Mouse (Mus musculus) adrenal gland, postnatal 36 days (tissue): ENCODE measurements around the gene Nxn. TPM values are rescaled to one million over a fixed set of nuclear protein-coding genes. Genes with fewer than 3 reads are reported as not detected.

Source experiments
- DNase-seq, 2 experiments: peaks; one replicate each; pipeline ENCODE4 v3.0.0; 2021; ENCODE audit warnings: mixed read lengths in 1 of 2
- total RNA-seq, 2 experiments: library from RNA; stranded (reverse); gene quantifications; 2 replicates each; pipeline ENCODE4 v1.2.3; 2021

The Nxn gene
- total RNA-seq, 2 experiments from 2014 or later = 28.3 to 29.7 TPM

GRCm38 (mm10) chr11:76363178-76363577 is 35.8 kb downstream of the Nxn start:
- DNase-seq = peak; percentile 60 to 68

DNA sequence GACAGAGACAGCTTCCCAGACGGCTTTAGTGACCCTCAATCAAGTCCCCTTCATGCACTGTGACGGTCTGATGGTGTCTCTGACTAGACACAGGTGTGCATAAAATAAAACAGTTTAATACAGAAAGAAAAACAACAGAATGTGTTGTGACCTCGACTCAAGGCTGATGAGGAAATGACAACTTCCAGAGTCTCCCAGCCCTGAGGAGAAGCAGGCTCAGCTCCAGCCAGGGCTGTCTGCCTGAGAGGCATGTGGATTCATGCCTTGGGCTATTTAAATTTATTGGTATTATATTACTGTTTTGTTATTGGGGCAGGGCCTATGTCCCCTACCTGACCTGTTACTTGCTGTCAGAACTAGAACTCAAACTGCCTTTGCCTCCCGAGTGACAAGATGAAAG is 37.5 kb downstream of the Nxn start:
- DNase-seq = peak; percentile 45 to 55

- DNase-seq = peak; percentile 43 to 54
Observed at GRCm38 (mm10) chr11:76360255-76360654, 38.7 kb downstream of the Nxn start.

- DNase-seq = no peak
Observed at GRCm38 (mm10) chr11:76358628-76359320, 40.2 kb downstream of the Nxn start.

- no peak for DNase-seq
Observed at GRCm38 (mm10) chr11:76357464-76357863, 41.5 kb downstream of the Nxn start.

DNA sequence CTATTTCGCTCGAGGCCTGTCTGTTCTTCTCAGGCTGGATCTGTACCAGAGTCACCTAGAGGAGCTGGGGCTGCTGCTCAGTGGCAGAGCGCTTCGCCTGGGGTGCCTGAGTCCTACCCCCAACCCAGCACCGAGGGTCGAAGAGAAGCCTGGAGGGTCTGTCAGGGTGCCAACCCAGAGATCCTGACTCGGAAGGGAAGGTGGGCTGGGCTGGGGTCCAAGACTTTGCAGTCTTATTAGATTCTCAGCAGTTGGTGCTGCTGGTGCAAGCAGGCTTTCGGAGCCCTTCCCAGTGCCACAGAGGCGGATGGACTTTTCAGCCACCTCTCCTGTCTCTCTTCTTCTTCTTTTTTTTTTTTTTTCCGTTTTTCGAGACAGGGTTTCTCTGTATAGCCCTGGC is 42.8 kb downstream of the Nxn start:
- DNase-seq = no peak

DNA sequence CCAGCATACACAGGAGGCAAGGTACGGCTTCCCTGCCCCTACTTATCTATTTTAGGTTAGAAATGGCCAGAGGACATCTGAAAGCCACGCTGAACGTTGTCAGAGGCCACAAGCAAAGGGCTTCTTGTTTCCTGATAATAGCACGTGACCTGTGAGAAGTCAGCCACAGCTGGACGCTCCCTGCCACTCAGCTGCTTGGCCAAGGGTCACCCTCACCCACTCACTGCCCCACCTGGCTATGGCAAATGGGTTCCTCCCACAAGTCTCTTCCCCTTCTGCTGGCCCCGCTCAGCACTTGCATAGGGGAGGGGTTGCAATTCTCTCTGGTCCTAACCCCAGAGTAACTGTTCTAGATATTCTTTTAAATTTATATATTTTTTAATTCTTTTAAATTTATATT is 43.5 kb downstream of the Nxn start:
- DNase-seq = no peak

DNA sequence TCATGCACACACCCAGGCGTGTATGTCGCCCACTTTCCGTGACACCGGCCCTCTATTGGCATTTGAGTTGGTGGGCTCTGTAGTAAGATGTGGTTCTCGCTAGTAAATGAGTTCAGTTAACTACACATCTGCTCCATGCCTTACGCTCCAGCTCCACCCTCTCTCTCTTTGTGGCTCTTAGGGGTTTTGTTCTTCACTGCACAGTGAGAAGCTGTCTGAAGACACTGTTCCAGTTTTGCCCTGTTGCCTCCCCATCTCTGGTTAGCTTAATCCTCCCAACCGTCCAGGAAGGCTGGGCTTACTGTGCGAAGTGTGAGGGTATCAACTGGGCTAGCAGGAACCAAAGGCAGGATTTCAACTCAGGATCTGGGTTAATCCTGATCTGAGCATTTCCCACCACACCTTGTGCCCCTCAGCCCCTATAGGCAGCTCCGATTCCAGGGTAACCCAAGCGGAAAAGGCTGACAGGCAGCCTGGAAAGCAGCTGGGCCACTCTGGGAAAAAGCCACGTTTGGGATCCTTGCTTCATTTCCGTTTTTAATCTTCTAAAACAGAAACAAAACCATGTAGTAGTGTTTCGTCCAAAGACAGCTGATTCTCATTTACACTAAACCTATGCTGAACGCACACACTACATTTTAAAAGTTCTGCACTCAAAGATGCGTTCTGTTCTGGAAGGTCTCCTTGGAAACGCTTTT is 45.9 kb downstream of the Nxn start:
- DNase-seq = no peak

DNA sequence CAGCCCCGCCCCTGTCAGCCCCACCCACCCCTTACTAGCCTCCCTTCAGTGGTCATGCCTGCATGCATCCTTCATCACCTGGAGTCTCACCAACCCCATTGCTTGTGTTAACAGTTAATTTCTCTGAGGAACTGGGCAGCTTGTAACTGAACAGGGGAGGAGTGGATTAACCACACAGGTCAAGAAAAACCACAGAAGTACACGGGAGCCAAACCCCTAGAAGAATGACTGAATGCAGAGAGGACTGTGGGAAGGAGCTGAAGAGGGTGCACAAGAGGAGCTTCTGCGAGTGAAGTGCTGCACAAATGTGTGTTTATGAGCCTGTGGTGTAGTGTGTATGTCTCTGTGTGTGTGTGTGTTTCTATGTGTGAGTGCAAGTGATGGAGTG is 47.3 kb downstream of the Nxn start:
- no peak for DNase-seq

DNA sequence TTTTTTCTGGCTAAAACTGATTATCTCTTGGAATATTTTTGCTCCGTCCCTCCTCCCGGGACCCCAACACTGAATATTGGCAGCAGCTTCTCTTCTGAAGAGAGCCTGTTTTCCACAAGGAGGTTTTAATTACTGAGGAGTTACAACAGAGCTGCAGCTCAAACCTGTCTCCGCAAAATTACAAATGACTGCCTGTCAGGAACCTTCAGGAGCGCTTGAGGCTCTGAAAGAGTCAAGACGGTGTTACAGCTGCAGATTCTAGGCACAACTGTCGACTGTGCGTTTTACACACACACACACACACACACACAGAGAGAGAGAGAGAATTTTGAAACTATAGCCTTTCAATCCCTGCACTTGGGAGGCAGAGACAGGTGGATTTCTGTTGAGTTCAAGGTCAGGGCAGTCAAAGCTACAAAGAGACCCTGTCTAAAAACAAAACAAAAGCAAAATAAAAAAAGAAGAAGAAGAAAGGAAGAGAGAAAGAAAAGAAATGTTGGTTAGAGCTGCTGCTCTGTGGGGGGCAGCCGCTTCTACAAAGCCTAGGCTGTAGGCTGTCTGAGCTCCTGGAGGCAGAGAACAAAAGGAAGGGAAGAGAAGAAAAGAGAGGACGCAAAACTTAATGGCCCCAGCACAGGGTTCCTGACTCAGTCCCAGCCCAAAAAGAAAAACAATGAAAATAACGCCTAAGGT is 47.9 kb downstream of the Nxn start:
- no peak for DNase-seq

DNA sequence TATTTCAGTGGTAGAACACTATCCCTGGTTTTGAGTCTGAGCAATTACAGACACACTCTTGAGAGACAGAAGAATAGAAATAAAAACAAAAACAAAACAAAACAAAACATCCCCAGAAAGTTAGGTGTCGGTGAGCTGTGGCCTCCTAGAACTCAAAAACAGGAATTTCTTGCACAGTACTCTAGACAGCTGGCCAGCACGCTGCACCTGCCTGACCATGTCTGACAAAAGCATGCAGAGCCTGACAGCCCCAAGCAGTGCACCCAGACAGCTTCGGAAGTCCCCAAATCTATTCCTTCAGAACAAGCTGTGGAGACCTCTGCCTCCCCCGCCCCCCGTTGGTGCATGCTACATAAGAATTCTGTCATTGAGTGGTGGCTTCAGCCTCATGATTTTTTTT is 49.1 kb downstream of the Nxn start:
- DNase-seq = no peak

GRCm38 (mm10) chr11:76347589-76347988 is 51.4 kb downstream of the Nxn start:
- no peak for DNase-seq

GRCm38 (mm10) chr11:76343031-76343430 is 55.9 kb downstream of the Nxn start:
- no peak for DNase-seq

DNA sequence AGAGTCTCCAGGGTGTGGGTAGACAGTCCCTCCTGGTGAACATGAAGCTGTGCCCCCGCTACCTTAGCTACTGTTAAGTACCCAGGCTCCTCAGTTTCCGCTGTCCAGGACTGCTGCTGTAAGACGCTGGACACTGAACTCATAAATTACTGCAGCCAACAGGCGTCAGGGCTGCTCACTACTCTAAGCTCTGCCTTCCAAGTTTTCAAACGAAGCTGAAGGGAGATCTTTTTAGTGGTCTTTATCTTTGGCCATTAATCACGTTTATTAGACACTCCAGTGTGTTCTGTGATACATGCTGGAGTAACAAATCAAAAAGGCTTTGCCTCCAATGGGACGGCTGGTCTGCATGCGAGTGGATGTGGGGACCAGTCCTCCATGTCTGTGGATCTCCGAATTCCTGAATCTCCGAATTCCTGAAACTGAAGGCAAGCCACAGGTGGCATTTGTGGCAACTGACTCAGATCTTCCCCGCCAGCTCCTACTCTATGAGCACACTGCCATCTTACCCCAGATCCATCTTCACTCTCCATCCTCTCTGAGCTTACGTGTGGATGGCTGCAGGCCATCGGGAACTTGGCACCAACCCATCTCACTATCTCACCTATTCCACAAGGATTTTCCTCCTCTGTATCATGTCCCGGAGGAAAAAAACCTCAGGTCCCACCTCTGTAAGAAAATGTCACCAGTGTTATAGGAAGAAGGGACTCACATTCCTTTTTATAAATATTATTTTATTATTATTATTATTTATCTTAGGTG is 56.9 kb downstream of the Nxn start:
- no peak for DNase-seq

GRCm38 (mm10) chr11:76341163-76341562 is 57.8 kb downstream of the Nxn start:
- DNase-seq = no peak

GRCm38 (mm10) chr11:76339830-76340229 is 59.1 kb downstream of the Nxn start:
- no peak for DNase-seq

DNA sequence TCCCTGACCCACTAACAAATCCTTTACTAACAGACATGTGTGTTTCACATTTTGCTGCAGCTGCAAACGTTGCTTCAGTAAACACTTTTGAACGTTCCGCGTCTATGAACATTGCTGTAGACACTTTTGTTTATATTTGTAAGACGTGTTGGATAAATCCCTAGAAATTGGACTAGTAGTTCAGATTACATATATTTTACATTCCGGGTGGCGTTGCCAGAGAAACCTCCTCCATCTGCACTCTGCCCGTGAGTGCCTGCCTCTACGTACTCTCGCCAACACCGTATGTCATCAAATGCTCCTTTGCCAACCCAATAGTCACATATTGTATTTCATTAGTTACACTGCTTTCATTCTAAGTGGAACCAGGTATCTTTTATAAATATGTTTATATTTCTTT is 59.8 kb downstream of the Nxn start:
- DNase-seq = no peak

GRCm38 (mm10) chr11:76338656-76339055 is 60.3 kb downstream of the Nxn start:
- no peak for DNase-seq

DNA sequence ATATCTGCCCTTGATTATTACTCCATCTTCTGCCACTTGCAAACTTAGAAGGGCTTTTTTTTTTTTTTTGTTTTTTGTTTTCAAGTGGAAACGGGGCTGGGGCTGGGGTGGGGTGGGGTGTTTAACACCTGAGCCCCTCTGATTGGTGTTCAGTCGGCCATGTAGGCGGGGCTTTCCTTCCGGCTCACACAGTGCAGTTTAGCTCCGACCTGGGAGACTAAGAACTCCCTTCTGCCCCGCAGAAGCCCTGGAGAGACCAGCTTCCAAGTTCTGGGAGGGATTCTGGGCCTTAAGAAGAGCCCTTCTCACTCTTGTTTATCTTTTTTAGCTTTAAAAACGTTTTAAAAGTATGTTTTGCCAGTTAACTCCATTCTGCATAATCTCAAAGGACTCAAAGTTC is 61.2 kb downstream of the Nxn start:
- DNase-seq = no peak

GRCm38 (mm10) chr11:76337236-76337635 is 61.7 kb downstream of the Nxn start:
- DNase-seq = no peak

DNA sequence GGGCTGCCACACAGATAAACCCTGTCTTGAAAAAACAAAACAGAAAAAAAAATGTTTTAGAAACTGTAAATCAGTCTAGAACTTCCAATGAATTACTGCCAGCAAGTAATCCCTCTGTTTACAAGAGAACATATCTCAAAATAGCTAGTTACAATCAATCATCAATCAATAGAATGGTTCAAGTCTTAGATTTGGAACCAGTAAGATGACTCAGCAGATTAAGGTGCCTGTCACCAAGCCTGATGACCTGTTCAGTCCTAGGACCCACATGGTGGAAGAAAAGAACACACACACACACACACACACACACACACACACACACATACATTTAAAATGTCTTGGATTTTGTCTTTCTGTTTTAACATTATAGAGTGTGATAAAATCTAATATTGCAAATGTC is 62.7 kb downstream of the Nxn start:
- no peak for DNase-seq

GRCm38 (mm10) chr11:76334966-76335365 is 64.0 kb downstream of the Nxn start:
- no peak for DNase-seq

- no peak for DNase-seq
Observed at GRCm38 (mm10) chr11:76332240-76332639, 66.7 kb downstream of the Nxn start.
